Mouse (Mus musculus) adrenal gland, adult 2 months (tissue): ENCODE data around the gene Myo1c. TPM values are rescaled to one million over a fixed set of nuclear protein-coding genes. Genes with fewer than 3 reads are reported as not detected.
"Not testable (repeated sequence)": the region's sequence is repeated elsewhere in the genome, so short reads cannot be mapped to it uniquely, and the experiment has no call there.

ENCODE experiments used
- DNase-seq: peaks from one replicate; pipeline ENCODE4 v3.0.0; 2021
- polyA plus RNA-seq: library from polyadenylated mRNA; depleted of rRNA; stranded (reverse); fragments of >200 nt; gene quantifications from 2 replicates; pipeline ENCODE4 v1.2.3, GENCODE M21; 2012
- total RNA-seq, 2 experiments: library from RNA; stranded (reverse); gene quantifications; 2 replicates each; pipeline ENCODE4 v1.2.3; 2021

Myo1c gene
- total and polyA plus RNA-seq, 3 experiments = 101 to 174 (median 136) TPM

DNA sequence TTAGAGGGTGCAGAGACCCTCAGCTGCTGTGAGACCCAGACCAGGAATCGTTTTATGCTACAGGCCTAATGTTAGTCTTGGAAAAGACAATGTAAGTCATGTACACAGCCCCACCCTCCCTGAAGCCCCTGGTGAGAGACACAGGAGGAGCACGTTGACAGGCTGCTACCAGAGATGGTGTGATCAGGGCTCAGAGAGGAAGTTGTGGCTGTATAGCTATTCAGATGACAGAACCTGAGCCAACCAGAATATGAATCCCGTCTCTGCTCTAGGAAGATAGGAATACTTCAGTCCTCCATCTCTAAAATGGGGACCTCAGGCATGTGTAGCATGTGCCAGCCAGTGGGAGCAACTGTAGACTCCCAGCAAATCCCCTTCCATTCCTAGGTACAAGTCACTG lies 18.3 kb downstream of the Myo1c start:
- DNase-seq = no peak

DNA sequence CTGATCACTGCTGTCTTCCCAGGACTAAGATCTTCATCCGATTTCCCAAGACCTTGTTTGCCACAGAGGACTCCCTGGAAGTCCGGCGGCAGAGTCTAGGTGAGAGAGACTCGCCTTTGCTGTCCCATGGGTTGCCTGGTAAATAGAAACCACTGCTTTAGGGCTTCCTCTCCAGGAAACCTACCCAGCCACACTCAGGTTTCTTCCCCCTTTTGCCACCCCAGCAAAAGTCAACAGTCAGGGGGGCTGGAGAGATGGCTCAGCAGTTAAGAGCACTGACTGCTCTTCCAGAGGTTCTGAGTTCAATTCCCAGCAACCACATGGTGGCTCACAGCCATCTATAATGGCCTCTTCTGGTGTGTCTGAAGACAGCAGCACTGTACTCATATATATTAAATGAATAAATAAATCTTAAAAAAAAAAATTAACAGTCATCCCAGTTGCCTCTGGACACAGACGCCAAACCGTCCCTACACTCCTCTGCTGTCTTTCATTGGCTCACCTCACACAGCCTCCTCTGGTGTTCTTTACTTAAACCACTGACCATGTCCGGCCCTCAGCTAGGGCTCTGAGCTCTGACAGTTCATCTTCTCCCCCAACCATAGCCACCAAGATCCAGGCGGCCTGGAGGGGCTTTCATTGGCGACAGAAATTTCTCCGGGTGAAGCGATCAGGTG lies 19.0 kb downstream of the Myo1c start:
- DNase-seq = no peak

DNA sequence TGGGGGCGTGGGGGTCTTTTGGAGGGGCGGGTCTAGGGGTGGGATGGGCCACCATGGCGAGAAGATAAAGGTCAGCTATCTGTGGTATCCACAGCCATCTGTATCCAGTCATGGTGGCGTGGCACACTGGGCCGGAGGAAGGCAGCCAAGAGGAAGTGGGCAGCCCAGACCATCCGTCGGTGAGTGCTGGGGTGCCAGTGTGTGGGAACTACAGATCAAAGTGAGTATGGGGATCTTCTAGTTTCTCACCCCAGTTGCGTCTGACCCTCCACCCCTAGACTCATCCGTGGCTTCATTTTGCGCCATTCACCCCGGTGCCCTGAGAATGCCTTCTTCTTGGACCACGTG lies 19.5 kb downstream of the Myo1c start:
- no peak for DNase-seq

DNA sequence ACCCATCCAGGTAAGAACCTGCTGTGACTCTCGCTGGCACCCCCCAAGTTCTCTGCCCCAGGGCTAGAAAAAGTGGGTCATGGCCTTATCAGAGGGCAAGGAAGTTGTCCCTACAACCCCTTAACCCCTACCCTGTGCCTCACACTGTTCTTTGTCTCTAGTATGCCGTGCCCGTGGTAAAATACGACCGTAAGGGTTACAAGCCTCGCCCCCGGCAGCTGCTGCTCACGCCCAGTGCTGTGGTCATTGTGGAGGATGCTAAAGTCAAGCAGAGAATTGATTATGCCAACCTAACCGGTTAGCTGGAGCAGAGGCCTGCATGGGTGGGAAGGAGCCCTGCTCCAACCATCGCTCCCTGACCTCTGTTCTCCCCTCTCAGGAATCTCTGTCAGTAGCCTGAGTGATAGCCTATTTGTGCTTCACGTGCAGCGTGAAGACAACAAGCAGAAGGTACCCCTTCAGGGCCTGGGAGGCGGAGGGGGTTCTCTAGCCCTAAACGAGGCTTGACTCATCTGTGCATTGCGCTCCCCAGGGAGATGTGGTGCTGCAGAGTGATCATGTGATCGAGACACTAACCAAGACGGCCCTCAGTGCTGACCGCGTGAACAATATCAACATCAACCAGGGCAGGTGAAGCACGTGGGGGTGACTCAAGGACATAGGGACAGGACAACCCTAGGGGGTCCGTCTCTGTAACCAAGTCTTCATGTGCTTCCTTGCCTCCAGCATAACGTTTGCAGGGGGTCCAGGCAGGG lies 21.3 kb downstream of the Myo1c start:
- DNase-seq = no peak

DNA sequence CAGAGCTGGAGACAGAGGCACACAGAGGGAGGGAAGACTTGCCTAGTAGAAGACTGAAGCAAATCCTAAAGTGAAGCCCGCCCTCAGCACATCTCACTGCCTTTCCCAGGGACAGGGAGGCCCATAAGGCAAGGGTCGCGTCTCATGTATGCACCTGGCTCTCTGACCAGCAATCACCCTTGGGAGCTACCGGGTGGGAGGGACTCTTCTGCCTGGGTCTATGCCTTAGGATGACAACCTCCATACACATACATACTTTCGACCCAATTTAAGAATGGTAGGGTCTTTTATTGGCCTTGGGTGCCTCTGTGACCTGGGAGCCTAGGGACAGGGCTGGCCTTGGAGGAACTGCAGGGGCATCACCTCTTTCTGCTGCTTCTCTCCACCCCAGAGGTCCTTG lies 23.1 kb downstream of the Myo1c start:
- DNase-seq = no peak

DNA sequence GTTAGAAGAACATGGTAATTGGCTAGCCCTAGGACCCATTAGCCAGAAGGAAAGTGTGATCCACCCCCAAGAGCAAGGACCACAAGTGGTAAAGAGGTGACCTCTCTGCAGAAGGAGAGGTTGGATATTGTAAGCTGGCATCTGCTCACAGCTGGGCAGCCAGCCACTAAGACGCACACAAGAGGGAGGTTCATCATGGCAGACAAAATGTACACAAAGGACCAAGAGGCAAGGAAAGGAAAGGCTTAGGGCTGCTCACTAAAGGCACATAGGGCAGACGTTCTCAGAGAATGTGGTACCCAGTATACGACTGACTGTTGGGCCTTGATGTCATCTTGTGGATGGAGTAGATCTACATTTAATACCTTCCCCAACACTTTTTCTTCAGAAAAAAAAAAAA lies 24.6 kb downstream of the Myo1c start:
- no peak for DNase-seq

DNA sequence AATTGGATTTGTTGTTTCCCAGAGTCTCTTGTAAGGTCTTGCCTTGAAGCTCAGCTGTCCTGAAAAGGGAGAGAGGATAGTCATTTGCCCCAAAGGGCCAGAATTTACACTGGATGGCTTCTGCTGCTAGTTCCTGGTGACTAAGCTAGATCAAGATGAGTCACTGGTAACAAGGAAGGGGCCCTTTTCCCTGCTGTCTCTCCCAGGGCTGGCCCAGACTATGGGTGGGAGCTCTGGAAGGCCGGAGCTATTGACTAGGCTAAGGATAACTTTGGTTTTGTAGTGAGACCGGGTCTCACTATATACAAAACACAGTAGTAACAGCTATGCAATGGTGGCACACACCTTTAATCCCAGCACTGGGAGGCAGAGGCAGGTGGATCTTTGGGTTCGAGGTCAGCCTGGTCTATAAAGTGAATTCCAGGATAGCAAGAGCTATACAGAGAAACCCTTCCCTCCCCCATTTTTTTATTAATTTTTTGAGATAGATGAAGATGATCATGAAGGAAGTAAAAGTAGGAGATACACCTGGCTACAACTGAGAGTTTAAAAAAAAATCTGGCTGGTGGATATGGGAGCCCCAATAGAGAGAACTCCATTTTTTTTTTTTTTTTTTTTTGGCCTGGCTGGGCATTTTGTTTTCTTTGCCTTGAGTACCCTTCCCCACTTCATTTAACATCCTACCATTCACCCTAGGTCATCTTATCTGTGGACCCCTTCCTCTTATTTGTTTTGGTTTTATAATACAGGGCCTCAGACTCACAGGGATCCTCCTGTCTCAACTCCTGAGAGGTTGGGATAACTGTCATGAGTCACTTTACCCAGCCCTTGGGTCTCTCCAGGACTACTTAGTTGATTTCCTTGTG lies 27.8 kb downstream of the Myo1c start:
- DNase-seq = peak; percentile 61

DNA sequence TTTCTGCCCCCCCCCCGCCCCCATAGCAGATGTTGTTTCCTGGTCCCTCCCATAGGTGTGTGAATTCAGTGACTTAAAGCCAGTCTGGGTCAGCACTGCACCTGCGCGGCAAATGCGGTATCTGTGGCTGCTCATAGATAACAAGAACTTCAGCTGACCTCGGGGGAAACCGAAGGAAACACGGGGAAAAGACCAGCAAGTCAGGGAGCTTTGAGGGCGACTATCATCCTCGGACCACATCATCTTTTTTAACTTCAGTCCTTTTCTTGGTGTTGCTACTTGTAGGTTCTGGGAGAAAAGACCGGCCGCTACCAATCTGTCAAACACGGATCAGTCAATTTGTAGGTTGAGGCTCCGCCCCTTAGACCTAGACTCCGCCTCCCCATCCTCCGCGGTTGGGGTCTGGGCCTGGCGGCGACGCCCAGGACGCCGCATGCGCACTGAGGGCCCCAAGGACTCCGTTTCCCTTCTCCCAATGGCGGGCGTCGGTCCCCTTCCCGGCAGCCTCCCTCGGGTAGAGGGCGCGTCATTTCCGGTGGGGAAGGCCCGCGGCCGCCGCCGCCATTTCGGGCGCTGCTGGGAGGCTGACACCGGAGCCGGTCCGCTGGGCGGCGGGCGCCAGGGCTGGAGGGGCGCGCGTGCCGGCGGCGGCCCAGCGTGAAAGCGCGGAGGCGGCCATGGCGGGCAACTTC lies 28.6 kb downstream of the Myo1c start, which contains the start of gene Crk:
Gene Crk (plus strand): TSS at position 513 of the 692 bp plus-strand sequence.
- peak; percentile 99 for DNase-seq

DNA sequence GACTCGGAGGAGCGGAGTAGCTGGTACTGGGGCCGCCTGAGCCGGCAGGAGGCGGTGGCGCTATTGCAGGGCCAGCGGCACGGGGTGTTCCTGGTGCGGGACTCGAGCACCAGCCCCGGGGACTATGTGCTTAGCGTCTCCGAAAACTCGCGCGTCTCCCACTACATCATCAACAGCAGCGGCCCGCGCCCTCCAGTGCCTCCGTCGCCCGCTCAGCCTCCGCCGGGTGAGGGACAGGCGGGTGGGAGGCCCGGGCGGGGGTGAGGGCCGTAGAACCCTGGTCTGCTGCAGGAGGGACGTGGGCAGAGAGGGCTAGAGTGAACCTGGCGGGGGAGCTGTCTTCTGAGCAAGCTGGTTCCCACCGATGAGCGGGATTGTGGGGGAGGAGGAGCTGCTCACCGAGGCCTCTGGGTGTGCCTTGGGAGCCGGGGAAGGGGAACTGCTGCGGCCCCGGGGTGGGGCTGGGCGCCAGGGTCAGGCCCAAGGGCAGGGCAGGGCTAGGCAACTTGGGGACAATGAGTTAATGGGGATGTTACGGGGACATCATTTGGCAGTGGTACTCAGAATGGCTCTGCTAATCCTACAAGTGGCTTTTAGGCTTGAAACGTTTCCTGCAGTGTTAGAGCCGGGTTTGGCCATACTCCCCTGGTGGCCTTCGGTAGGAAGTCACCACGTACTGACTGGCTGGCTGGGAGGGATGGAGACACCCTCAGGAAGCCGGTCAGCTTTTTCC lies 29.3 kb downstream of the Myo1c start:
- peak; percentile 86 for DNase-seq

DNA sequence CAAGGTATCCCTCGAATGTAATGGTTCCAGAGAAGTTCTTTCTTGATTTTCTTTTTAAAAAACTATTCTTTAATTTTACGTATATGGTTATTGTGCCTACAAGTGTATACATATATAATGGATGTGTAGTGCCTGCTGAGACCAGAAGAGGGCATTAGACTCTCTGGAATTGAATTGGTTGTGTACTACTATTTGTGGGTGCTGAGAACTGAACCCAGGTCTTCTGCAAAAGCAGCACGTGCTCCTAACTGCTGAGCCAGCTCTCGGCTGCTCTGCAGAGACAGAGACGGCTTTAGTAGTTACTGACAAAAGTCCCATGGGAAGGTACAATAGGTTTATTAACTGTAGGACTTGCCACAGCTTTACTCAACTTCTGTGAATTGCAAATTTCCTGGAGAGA lies 34.2 kb downstream of the Myo1c start:
- no peak for DNase-seq

DNA sequence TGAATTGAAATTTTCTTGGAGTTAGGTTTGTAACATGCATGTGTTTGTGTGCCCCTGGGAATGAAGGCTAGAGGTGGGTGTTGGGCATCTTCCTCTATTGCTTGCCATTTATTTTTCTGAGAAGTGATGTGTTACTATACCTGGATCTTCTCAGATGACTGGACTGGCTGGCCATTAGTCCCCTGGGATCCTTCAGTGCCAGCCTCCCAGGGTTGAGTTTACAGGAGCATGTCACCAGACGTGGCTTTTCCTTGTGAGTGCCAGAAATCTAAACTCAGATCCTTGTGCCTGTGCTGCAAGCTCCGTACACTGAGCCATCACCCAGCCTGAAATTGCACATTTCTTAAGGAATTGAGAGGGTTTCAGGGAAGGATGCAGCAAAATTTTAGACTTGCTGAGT lies 34.7 kb downstream of the Myo1c start:
- DNase-seq = no peak

DNA sequence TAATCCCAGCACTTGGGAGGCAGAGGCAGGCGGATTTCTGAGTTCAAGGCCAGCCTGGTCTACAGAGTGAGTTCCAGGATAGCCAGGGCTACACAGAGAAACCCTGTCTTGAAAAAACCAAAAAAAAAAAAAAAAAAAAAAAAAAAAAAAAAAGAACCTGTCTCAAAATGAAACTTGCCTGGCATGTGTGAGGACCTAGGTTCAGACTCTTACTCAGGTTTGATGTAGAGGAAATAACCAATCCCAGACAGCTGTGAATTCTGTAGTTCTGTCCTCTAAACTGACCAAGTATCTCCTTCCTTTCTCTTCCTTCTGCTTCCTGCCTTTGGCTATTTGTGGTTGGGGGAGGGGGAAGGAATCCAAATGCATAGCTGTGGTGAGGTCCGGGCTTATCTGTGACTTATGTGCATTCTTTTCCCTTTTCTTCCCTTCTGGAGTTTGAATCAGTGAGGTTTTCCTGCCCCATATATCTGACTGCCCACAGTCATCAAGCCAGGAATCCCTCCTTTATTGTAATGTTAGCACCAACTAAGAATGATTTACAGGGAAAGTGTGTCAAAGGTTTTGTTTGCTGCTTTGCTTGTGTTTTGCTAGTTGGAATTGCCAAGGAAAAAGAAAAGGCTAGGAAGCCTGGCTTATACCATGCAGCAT lies 37.2 kb downstream of the Myo1c start:
- DNase-seq = no peak

DNA sequence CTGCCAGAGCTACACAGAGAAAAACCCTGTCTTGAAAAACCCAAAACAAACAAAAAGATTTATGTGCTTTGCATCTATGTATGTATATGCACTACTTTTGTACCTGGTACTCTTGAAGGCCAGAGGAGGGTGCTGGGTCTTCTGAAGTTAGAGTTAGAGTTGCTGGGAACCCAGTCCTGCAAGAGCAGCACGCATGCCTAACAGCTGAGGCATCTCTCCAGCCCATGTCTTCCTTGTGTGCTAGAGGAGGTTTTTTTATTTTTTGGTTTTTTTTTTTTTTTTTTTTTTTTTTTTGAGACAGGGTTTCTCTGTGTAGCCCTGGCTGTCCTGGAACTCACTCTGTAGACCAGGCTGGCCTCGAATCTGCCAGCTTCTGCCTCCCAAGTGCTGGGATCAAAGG lies 37.8 kb downstream of the Myo1c start:
- DNase-seq = no peak

DNA sequence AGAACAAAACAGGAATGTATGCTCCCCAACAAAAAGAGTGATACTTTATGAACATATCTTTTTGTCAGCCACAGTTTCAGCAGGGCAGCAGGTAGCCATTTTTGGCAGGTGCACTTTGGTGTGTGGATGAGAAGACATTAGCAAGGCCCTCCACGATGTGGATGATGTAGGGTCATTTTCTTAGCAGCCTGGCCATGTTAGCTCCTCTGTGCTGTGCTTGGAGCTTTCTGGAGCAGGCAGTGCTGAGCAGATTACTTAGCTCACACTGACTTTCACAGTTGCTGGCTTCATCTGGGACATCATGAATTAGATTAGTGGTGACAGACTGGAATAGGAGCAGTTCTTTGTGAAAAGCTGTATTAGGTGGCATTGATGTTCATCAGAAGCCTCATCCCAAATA lies 39.7 kb downstream of the Myo1c start:
- no peak for DNase-seq

DNA sequence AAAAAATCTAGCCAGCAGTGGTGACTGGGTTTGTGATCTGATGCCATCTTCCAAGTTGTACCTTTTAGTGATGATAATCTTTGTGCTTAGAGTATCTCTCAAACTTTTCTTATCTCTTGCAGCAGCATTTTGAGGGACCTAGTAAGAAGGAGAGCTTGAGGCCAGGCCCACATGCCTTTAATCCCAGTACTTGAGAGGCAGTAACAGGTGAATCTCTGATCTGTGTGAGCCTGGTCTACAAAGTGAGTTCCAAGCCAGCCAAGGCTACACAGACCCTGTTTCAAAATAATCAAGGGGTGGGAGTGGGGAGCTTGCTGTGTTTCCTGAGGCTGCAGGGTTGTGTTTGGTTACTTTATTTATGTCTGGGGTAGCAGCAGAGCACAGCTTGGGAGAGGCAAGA lies 40.7 kb downstream of the Myo1c start:
- DNase-seq = no peak

DNA sequence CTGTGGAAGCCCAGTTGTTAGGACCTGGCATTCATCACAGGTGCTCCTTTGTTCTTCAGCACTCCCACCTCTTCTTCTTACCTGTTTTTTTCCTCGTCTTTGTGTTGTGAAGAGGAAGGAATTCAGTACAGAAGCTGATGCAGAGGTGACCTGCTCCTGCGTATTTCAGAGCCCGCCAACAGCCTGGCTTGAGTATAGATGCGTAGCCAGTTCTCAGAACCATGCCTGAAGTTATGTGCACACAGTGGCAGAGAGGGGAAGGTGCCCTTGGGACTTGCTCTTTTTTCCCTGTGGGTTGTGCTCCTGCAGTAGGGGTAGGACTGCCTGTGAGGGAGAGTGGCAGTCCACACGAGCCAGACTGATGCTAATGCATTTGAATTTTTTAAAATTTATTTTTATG lies 43.3 kb downstream of the Myo1c start:
- DNase-seq = no peak

DNA sequence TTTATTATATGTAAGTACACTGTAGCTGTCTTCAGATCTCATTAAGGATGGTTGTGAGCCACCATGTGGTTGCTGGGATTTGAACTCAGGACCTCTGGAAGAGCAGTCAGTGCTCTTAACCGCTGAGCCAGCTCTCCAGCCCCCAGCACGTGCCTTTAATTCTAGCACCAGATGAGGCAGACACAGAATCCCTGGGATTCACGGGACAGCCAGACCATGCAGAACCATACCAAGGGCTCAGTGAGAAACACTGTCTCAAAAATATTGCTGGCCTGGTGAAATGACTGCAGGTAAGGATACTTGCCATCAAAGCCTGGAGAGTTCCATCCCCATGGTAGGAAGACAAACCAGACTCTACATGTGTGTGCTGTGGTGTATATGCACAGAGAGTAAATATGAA lies 47.2 kb downstream of the Myo1c start:
- not testable (repeated sequence) for DNase-seq

DNA sequence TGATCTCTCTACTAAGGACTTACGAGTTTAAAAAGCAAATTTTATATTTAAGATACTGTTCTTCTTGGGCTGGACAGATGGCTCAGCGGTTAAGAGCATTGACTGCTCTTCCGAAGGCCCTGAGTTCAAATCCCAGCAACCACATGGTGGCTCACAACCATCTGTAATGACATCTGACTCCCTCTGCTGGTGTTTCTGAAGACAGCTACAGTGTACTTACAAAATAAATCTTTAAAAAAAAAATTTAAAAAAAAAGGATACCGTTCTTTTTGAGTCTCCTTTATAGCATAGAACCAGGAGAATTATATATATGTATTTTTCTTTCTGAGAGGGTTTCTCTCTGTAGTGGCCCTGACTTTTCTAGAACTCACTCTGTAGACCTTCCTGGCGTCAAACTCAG lies 50.3 kb downstream of the Myo1c start:
- DNase-seq = no peak

DNA sequence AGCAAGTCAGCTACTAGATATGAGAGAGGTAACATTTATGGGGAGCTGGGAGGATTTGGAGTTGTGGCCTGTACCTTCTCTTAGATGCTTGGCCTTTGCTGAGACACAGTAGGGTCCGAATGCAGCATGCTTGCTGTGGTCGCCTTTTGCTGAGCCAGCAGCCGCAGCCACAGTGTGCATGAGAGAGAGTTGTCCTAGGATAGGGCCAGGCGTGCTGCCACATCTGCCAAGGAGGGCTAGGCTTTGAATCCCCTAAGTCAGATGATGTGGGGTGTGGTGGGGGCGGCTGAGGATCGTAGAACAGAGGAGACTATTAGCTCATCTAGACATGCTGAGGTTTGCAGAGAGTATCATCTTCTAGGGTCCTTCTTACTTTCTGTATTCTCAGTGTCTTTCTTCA lies 52.5 kb downstream of the Myo1c start:
- no peak for DNase-seq

DNA sequence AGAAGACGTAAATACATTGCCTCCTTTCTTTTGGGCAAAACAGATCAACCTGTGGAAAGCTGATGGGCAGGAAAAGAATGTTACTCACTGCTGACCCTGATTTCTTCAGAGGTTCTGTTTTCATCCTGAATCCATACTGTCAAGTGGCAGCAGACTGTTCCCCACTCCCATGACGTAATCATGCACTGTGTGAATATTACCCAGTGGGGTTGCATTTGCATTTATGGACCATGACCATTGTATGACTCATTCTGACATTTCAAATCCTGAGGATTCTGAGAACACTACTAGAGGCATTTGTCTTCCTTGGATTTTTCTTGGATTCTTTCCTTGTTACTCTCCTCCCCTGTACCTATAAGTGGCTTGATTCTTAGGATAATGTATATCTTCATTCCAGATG lies 53.4 kb downstream of the Myo1c start:
- DNase-seq = no peak

DNA sequence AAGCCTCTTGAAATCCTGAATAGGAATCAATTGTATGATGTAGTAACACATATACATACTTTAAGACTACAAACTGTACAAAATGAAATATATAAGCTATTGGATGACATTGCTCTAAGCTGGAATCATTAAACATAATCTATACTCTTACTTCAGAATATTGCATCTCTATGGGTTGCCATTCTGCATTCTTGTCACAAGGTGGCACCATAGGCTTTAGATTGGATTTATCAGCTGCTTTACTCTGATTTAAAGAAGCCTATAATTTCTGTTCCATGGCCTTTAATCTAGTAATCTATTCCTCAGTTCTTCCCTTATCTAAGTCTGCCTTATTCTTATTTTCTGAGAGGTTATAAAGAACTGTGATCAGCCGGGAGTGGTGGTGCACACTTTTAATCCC lies 63.6 kb downstream of the Myo1c start:
- DNase-seq = no peak
